Comparison of ENCODE assay signal across 15 mouse cellular contexts in genomic region chr11:109420567-109420962, GRCm38 (mm10). TPM values are rescaled to one million over a fixed set of nuclear protein-coding genes. Genes with fewer than 3 reads are reported as not detected.
DNase-seq lines count a peak whose midpoint lies in the region; ATAC-seq and TF ChIP-seq lines count a peak whose summit lies in the region.
"Had no signal": no experiment of that assay in that cellular context is flagged by ENCODE, and none has a peak within 500 bp of the region (broad histone marks: within the 10 kb centered on the region; RNA-seq: fewer than 3 reads in every experiment).

No protein-coding gene starts in this region.

- no peaks in the 10 kb centered on the region; the same call in 1 of the 2 replicates for H3K79me2 ChIP-seq in MEL (ENCODE audit: control insufficient read depth, insufficient read depth, low read length, poor library complexity)

- no peak for TF ChIP-seq RAD21 in MEL (IDR thresholded peaks at IDR 0.05; ENCODE audit: low read depth, low read length)

- TF ChIP-seq CTCF in MEL (IDR thresholded peaks at IDR 0.05 in 2 of 3, conservative IDR thresholded peaks at IDR 0.05 in 1 of 3; ENCODE audit: control insufficient read depth in 1 of 3, insufficient read depth in 1 of 3, low read depth in 2 of 3, low read length in 3 of 3, poor library complexity in 1 of 3, severe bottlenecking in 1 of 3) = no peak
- TF ChIP-seq CTCF in liver, embryonic 14.5 days (IDR thresholded peaks at IDR 0.05; ENCODE audit: low read depth) = no peak

- ATAC-seq in liver, embryonic 11.5 days (replicated peaks; ENCODE audit: low FRiP score) = no peak
- ATAC-seq in liver, embryonic 14.5 days (ENCODE audit: insufficient read depth) = no peak
- ATAC-seq in neutrophil, adult 5-6 weeks (ENCODE audit: extremely low read depth, insufficient number of reproducible peaks, low FRiP score, poor library complexity, severe bottlenecking) = peak; percentile 10; the same call in 1 of the 2 replicates

- TF ChIP-seq POLR2A in MEL (IDR thresholded peaks at IDR 0.05; ENCODE audit: control insufficient read depth in 1 of 2, insufficient read depth in 1 of 2, low read depth in 1 of 2, low read length in 2 of 2, poor library complexity in 1 of 2) = no peak

- no peak overlapping the region for H3K27ac ChIP-seq in liver, embryonic 11.5 days (ENCODE audit: low read depth, low read length)
- H3K27ac ChIP-seq in MEL (ENCODE audit: control insufficient read depth, low read depth, low read length) = peak overlapping the region; percentile 55
- H3K27ac ChIP-seq in liver, embryonic 14.5 days = no peak overlapping the region
- H3K27ac ChIP-seq: hindbrain, embryonic 10.5 days; midbrain, embryonic 10.5 days had no signal

- no peak overlapping the region for H3K9ac ChIP-seq in liver, embryonic 11.5 days (ENCODE audit: low read depth, low read length)
- H3K9ac ChIP-seq in MEL (ENCODE audit: control insufficient read depth, low read depth, low read length, poor library complexity, severe bottlenecking) = peak overlapping the region; percentile 75
- no peak overlapping the region for H3K9ac ChIP-seq in liver, embryonic 14.5 days (replicated peaks)
- H3K9ac ChIP-seq: lung, embryonic 14.5 days had no signal

- no peaks in the 10 kb centered on the region; the same call in 1 of the 2 replicates for H3K9me3 ChIP-seq in liver, embryonic 11.5 days (ENCODE audit: control insufficient read depth, low read length)
- H3K9me3 ChIP-seq in MEL (replicated peaks; ENCODE audit: insufficient read depth, low read length) = no peaks in the 10 kb centered on the region
- peaks cover 2% of the 10 kb centered on the region; the same call in 1 of the 2 replicates for H3K9me3 ChIP-seq in liver, embryonic 14.5 days (ENCODE audit: control insufficient read depth, low read length)
- H3K9me3 ChIP-seq: hindbrain, embryonic 10.5 days had no signal

- DNase-seq in liver, embryonic 11.5 days (ENCODE audit: low spot score) = no peak
- no peak for DNase-seq in liver
- peak; percentile 84 for DNase-seq in MEL (ENCODE audit: low read depth, low spot score)
- no peak for DNase-seq in liver, embryonic 14.5 days (ENCODE audit: low read depth in 3 of 3, low spot score in 3 of 3)
- DNase-seq in gastrocnemius, postnatal 4 days (ENCODE audit: low spot score in 2 of 2) = no peak
- DNase-seq in right cerebral cortex, postnatal 36 days (ENCODE audit: low spot score in 2 of 2) = no peak
- DNase-seq: cerebellum, adult 18-20 months; embryo, embryonic 11 days; layer of hippocampus, adult 9-11 months; lung, embryonic 14.5 days had no signal

- peak; percentile 24 to 44; a peak in 1 of 4 replicates for TF ChIP-seq EP300 in MEL (IDR thresholded peaks at IDR 0.05; ENCODE audit: low read depth in 1 of 2, low read length in 2 of 2)
- no peak for TF ChIP-seq EP300 in liver, embryonic 14.5 days (IDR thresholded peaks at IDR 0.05; ENCODE audit: low read depth)

- H3K4me2 ChIP-seq in liver, embryonic 11.5 days = peak overlapping the region; percentile 35
- H3K4me2 ChIP-seq in liver, embryonic 14.5 days (ENCODE audit: low read depth) = peak overlapping the region; percentile 24
- H3K4me2 ChIP-seq: lung, embryonic 14.5 days had no signal

- H3K4me1 ChIP-seq in liver, embryonic 11.5 days (replicated peaks; ENCODE audit: control insufficient read depth, insufficient read depth, low read length) = peaks cover 7% of the 10 kb centered on the region; the same call in 1 of the 2 replicates
- H3K4me1 ChIP-seq in MEL (ENCODE audit: control insufficient read depth in 1 of 2, insufficient read depth in 2 of 2, low read length in 2 of 2) = peaks cover 8 to 12% of the 10 kb centered on the region in 2 experiments; a peak in 3 of 4 replicates
- peaks cover 13 to 18% of the 10 kb centered on the region in 2 experiments for H3K4me1 ChIP-seq in liver, embryonic 14.5 days (replicated peaks; ENCODE audit: control insufficient read depth in 2 of 2, insufficient read depth in 2 of 2, low read length in 1 of 2)

- H3K27me3 ChIP-seq in liver, embryonic 11.5 days (replicated peaks; ENCODE audit: control insufficient read depth, insufficient read depth, low read length) = no peaks in the 10 kb centered on the region
- no peaks in the 10 kb centered on the region for H3K27me3 ChIP-seq in MEL (ENCODE audit: control insufficient read depth in 1 of 2, insufficient read depth in 2 of 2, low read length in 2 of 2)
- no peaks in the 10 kb centered on the region for H3K27me3 ChIP-seq in liver, embryonic 14.5 days (ENCODE audit: control insufficient read depth, insufficient read depth, low read length)

- WGBS in liver, embryonic 11.5 days = 69% methylated on average over 14 of the region's 14 CpGs
- WGBS in liver, embryonic 14.5 days (ENCODE audit: insufficient replicate concordance) = 50% methylated on average over 14 of the region's 14 CpGs

- no peak overlapping the region for H3K4me3 ChIP-seq in liver, embryonic 11.5 days (ENCODE audit: low read depth, low read length)
- peak overlapping the region; percentile 76 to 77 for H3K4me3 ChIP-seq in MEL (ENCODE audit: control insufficient read depth in 1 of 2, insufficient read depth in 1 of 2, low read depth in 2 of 2, low read length in 2 of 2)
- no peak overlapping the region for H3K4me3 ChIP-seq in liver, embryonic 14.5 days (ENCODE audit: insufficient read depth in 1 of 2, low read depth in 2 of 2, low read length in 2 of 2)
- H3K4me3 ChIP-seq: hindbrain, embryonic 10.5 days; midbrain, embryonic 10.5 days had no signal

- no peaks in the 10 kb centered on the region for H3K36me3 ChIP-seq in liver, embryonic 11.5 days (ENCODE audit: control insufficient read depth, insufficient read depth, low read length)
- peaks cover 0 to 5% of the 10 kb centered on the region in 2 experiments; a peak in 1 of 4 replicates for H3K36me3 ChIP-seq in MEL (ENCODE audit: control insufficient read depth in 1 of 2, insufficient read depth in 2 of 2, low read length in 2 of 2)
- H3K36me3 ChIP-seq in liver, embryonic 14.5 days (replicated peaks; ENCODE audit: control insufficient read depth, insufficient read depth, low read depth) = no peaks in the 10 kb centered on the region
- H3K36me3 ChIP-seq: hindbrain, embryonic 10.5 days; midbrain, embryonic 10.5 days had no signal

TF ChIP-seq in MEL, 35 proteins besides CTCF, POLR2A, EP300 and RAD21 (continues in another document):
- TF ChIP-seq POLR2AphosphoS5 (IDR thresholded peaks at IDR 0.05; ENCODE audit: borderline replicate concordance, low read depth, low read length) = no peak
- peak; percentile 63; the same call in 1 of the 2 replicates for TF ChIP-seq E2F4 (IDR thresholded peaks at IDR 0.05; ENCODE audit: borderline replicate concordance, low read depth, low read length)
- peak; percentile 14; the same call in 1 of the 2 replicates for TF ChIP-seq MAZ (IDR thresholded peaks at IDR 0.05; ENCODE audit: low read depth, low read length)
- no peak for TF ChIP-seq POLR2AphosphoS2 (IDR thresholded peaks at IDR 0.05; ENCODE audit: low read length)

RNA-seq across cellular contexts. Expression of gene Amz2, which starts 5.2 kb away (rescaled TPM):
- polyA plus RNA-seq in liver, embryonic 11.5 days (2014; fragmentation: Nextera tagmentation; extraction: Ambion mirVana) = 33.7 and 35.5 TPM in 2 replicates
- total RNA-seq in MEL (2012; rRNA removed) = 40.2 and 41.6 TPM in 2 replicates
- polyA plus RNA-seq in MEL (2012; ENCODE audit: insufficient read depth in 1 of 2, insufficient read length in 2 of 2, low read depth in 1 of 2, low replicate concordance in 2 of 2, missing spikeins in 1 of 2) = 1,000 to 10,000 TPM in 1 of 2 experiments, 10 to 100 TPM in 1; 47.1 to 1,743 TPM
- 10.0 and 13.1 TPM in 2 replicates for polyA plus RNA-seq in liver, embryonic 14.5 days (2012; rRNA removed)
- 12.2 and 12.6 TPM in 2 replicates for polyA plus RNA-seq in liver, embryonic 14.5 days (2014; fragmentation: Nextera tagmentation; extraction: Ambion mirVana)
- 39.3 and 41.0 TPM in 2 replicates for total RNA-seq in neutrophil, adult 5-6 weeks (2017)
- 10 to 100 TPM; 47.4 to 55.9 TPM for total RNA-seq in gastrocnemius, postnatal 4 days (2021)

RNA-seq across cellular contexts. Expression of gene 9930022D16Rik, which starts 6.8 kb away (rescaled TPM):
- polyA plus RNA-seq in liver, embryonic 11.5 days (2014; fragmentation: Nextera tagmentation; extraction: Ambion mirVana) = not detected in 2 replicates
- total RNA-seq in MEL (2012; rRNA removed) = 0.04 and 0.10 TPM in 2 replicates
- polyA plus RNA-seq in MEL (2012; ENCODE audit: insufficient read depth in 1 of 2, insufficient read length in 2 of 2, low read depth in 1 of 2, low replicate concordance in 2 of 2, missing spikeins in 1 of 2) = not detected
- polyA plus RNA-seq in liver, embryonic 14.5 days (2012; rRNA removed) = not detected in 2 replicates
- polyA plus RNA-seq in liver, embryonic 14.5 days (2014; fragmentation: Nextera tagmentation; extraction: Ambion mirVana) = not detected in 2 replicates
- 0.23 and 0.98 TPM in 2 replicates for total RNA-seq in neutrophil, adult 5-6 weeks (2017)
- total RNA-seq in gastrocnemius, postnatal 4 days (2021) = not detected
- total RNA-seq: adrenal gland, postnatal 4 days; left cerebral cortex, postnatal 25 days had no signal
- polyA plus RNA-seq: hindbrain, embryonic 10.5 days; lung, embryonic 14.5 days; midbrain, embryonic 10.5 days had no signal

RNA-seq across cellular contexts. Expression of gene Arsg, which starts 52.6 kb away (rescaled TPM):
- 5.8 and 6.2 TPM in 2 replicates for polyA plus RNA-seq in liver, embryonic 11.5 days (2014; fragmentation: Nextera tagmentation; extraction: Ambion mirVana)
- total RNA-seq in MEL (2012; rRNA removed) = 3.7 and 3.9 TPM in 2 replicates
- polyA plus RNA-seq in MEL (2012; ENCODE audit: insufficient read depth in 1 of 2, insufficient read length in 2 of 2, low read depth in 1 of 2, low replicate concordance in 2 of 2, missing spikeins in 1 of 2) = 1 to 10 TPM in 1 of 2 experiments, not detected in 1; 5.2 TPM
- polyA plus RNA-seq in liver, embryonic 14.5 days (2012; rRNA removed) = 2.1 and 2.3 TPM in 2 replicates
- polyA plus RNA-seq in liver, embryonic 14.5 days (2014; fragmentation: Nextera tagmentation; extraction: Ambion mirVana) = 3.4 and 3.8 TPM in 2 replicates
- total RNA-seq in neutrophil, adult 5-6 weeks (2017) = 21.5 and 24.6 TPM in 2 replicates
- 10 to 100 TPM; 11.3 to 12.4 TPM for total RNA-seq in gastrocnemius, postnatal 4 days (2021)

RNA-seq across cellular contexts. Expression of gene Slc16a6, which starts 52.8 kb away (rescaled TPM):
- 52.2 and 58.7 TPM in 2 replicates for polyA plus RNA-seq in liver, embryonic 11.5 days (2014; fragmentation: Nextera tagmentation; extraction: Ambion mirVana)
- total RNA-seq in MEL (2012; rRNA removed) = 29.6 and 34.0 TPM in 2 replicates
- polyA plus RNA-seq in MEL (2012; ENCODE audit: insufficient read depth in 1 of 2, insufficient read length in 2 of 2, low read depth in 1 of 2, low replicate concordance in 2 of 2, missing spikeins in 1 of 2) = 10 to 100 TPM in 1 of 2 experiments, not detected in 1; 41.6 TPM
- 5.8 and 8.0 TPM in 2 replicates for polyA plus RNA-seq in liver, embryonic 14.5 days (2012; rRNA removed)
- 39.0 and 39.5 TPM in 2 replicates for polyA plus RNA-seq in liver, embryonic 14.5 days (2014; fragmentation: Nextera tagmentation; extraction: Ambion mirVana)
- 45.0 and 49.8 TPM in 2 replicates for total RNA-seq in neutrophil, adult 5-6 weeks (2017)
- 10 to 100 TPM; 16.8 to 17.6 TPM for total RNA-seq in gastrocnemius, postnatal 4 days (2021)

RNA-seq across cellular contexts. Expression of gene Gna13, which starts 57.9 kb away (rescaled TPM):
- 24.9 and 25.3 TPM in 2 replicates for polyA plus RNA-seq in liver, embryonic 11.5 days (2014; fragmentation: Nextera tagmentation; extraction: Ambion mirVana)
- total RNA-seq in MEL (2012; rRNA removed) = 56.6 and 57.0 TPM in 2 replicates
- 100 to 1,000 TPM in 1 of 2 experiments, 10 to 100 TPM in 1; 51.0 to 102 TPM for polyA plus RNA-seq in MEL (2012; ENCODE audit: insufficient read depth in 1 of 2, insufficient read length in 2 of 2, low read depth in 1 of 2, low replicate concordance in 2 of 2, missing spikeins in 1 of 2)
- 7.8 and 9.4 TPM in 2 replicates for polyA plus RNA-seq in liver, embryonic 14.5 days (2012; rRNA removed)
- polyA plus RNA-seq in liver, embryonic 14.5 days (2014; fragmentation: Nextera tagmentation; extraction: Ambion mirVana) = 13.1 and 15.2 TPM in 2 replicates
- 79.8 and 95.4 TPM in 2 replicates for total RNA-seq in neutrophil, adult 5-6 weeks (2017)
- total RNA-seq in gastrocnemius, postnatal 4 days (2021) = 10 to 100 TPM; 47.3 to 54.5 TPM

Comparison
In these comparisons a context has a peak if more than half of its experiments do, and no peak if none do; other contexts are left out.
1. H3K4me3 ChIP-seq: peak in MEL (2 of 2); none in liver, embryonic 11.5 days (single experiment) and liver, embryonic 14.5 days (0 of 2).